Mouse (Mus musculus) ES-CJ7 (cell line): Measurements from ENCODE around the gene Dmrtc1c1.
"Not testable (repeated sequence)": the region's sequence is repeated elsewhere in the genome, so short reads cannot be mapped to it uniquely, and the experiment has no call there.

Experiments used
- DNase-seq: peaks from one replicate; pipeline ENCODE4 v3.0.0; 2011; ENCODE audit warnings: low read depth, low spot score

The Dmrtc1c1 gene

GRCm38 (mm10) chrX:102802663-102803062 lies at the start of gene Dmrtc1c1:
Dmrtc1c1 (plus strand) TSS chrX:102802963.
- DNase-seq = not testable (repeated sequence)

- DNase-seq = no peak
These were observed 36.9 kb upstream of the Dmrtc1c1 start for GRCm38 (mm10) chrX:102765878-102766277.

DNA sequence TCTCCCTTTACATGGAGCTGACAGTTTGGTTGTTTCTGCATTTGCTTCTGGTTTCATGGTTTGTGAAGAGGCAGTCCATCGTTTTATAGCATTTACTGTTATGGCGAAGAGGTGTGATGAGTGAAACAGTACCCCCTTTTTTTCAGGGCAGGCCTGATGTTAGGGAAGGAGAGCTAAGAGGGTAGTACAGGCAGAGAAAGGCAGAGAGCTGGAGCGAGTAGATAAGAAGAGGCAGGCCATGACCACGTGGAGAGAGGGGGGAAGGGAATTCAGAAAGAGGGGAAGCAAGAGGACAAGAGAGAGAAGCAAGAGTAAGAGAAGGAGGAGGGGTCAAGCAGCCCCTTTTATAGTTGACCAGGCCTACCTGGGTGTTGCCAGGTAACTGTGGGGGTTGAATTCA lies 9.5 kb downstream of the Dmrtc1c1 start:
- DNase-seq = no peak

- DNase-seq = not testable (repeated sequence)
These were observed 51.8 kb downstream of the Dmrtc1c1 start, which contains the start of gene Dmrtc1c2 for GRCm38 (mm10) chrX:102854516-102854915. Dmrtc1c2 (minus strand) TSS chrX:102854616.
